Mouse (Mus musculus) CD8-positive naive resting alpha-beta T cell, adult 2 months (primary cell): ENCODE data around the gene Mycbp.
"Not testable (repeated sequence)": the region's sequence is repeated elsewhere in the genome, so short reads cannot be mapped to it uniquely, and the experiment has no call there.

Experiments used
- DNase-seq, 2 experiments: peaks; one replicate each; pipeline ENCODE4 v3.0.0; 2022; ENCODE audit warnings: low read depth in 2 of 2, low spot score in 2 of 2

Gene Mycbp

GRCm38 (mm10) chr4:123939838-123940237 lies 35.2 kb downstream of the Mycbp start:
- peak; percentile 63 to 67 for DNase-seq

- not testable (repeated sequence) for DNase-seq
Measured at GRCm38 (mm10) chr4:123940878-123941277, 36.2 kb downstream of the Mycbp start.

DNA sequence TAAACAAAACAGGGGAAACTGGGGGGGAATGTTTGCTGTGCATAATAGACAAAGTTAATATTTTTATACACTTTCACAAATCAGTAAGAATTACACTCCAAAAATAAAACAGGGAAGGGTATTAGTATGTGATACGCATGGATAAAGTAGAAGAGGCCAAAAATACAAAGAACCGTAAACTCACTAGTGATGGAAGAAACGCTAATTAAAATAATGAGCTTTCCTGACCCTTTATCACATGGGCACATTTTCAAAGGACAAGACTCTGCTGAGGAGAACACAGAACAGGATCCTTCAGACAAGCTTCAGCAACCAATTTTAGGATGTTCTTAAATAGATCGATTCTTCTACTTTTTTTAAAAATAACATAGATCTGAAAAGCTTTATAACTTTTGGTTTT lies 42.1 kb downstream of the Mycbp start:
- no peak for DNase-seq

DNA sequence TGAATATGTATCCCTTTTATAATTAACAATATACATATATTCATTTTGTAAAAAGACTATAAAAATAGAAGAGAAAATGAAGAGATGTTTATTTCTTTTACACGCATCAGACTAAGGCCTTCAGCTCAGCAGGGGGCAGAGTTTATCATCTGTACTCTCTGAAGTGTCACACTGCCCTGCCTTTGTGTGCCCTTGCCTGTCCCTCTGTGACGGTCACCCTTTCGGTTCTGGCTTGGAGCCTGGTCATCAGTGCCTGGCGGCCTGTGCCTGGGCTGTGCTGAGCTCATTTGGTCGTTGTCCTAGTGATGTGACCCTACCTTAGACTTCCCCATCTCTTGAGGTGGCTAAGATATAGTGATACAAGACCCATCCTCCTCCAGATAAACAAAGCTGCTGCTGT lies 42.5 kb downstream of the Mycbp start:
- DNase-seq: no peak

GRCm38 (mm10) chr4:123948901-123949300 lies 44.3 kb downstream of the Mycbp start:
- no peak for DNase-seq

- no peak for DNase-seq
Measured at GRCm38 (mm10) chr4:123949649-123950048, 45.0 kb downstream of the Mycbp start.

DNA sequence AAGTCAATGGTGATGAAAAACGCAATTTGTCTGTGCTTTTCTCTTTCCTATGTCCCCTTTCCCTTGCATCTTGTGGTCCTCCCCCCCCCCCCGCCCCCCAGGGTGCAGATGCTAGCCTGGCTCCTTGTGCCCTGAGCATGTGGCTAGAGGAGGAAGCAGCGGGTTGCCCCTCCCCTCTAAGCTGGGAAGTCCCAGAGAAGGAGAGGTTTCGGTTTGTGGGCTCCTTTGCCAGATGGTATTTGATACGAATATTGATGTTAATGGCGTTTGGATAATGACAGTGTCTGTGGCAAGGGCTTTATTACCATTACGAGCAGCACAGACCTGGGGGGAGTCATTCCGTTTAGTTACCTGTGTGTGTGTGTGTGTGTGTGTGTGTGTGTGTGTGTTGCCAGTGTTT lies 47.4 kb downstream of the Mycbp start:
- DNase-seq: no peak

DNA sequence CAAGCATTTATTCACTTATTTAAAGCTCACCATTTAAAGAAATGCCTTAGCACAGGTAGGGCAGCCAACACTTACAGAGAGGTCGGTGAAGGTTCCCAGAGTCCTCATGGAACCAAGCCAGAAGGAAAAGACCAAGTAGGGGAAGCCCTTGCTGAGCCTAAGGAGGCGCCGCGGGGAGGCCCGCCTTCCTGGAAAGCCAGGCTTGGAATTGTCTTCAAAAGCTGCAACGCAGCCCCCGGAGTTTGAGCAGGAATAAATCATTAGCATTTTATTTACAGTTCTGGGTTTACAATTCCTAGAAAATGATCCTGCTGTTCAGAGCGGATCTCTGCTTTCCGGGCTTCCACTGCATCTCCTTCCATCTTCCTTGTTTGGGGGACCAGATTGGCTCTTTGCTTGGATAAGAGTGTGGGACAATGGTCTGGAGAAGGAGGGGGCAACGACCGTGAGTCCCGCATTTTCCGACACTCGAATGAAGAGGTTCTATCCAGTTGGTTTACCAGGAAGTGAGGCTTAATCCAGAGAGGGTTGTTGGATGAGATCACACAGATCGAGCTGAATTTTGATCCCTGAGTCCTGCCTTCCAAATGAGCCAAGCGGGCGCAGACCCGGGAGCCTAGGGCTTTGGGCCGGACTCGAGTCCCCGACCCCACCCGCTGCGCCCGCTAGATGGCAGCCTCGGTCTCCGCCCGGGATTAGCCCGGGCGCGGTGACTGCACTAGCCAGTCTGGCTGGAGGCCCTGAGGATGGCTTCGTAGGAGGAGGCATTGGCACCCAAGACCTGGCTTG lies 52.3 kb downstream of the Mycbp start:
- peak; percentile 13 to 33 for DNase-seq

DNA sequence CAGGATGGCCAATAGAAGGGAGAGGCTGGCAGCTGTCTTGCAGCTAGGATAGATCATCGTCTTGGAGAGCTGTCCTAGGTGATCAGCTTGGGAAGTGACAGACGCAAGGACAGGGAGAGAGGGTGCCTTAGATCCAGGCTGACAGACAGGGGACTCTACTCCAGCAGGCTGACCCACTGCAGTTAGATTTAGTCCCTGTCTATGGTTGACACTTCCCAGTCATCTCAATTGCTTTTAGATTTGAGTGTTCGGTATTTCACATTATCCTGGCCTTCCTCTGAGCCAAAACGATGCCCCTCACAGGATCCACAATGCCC lies 52.8 kb downstream of the Mycbp start:
- DNase-seq: no peak

DNA sequence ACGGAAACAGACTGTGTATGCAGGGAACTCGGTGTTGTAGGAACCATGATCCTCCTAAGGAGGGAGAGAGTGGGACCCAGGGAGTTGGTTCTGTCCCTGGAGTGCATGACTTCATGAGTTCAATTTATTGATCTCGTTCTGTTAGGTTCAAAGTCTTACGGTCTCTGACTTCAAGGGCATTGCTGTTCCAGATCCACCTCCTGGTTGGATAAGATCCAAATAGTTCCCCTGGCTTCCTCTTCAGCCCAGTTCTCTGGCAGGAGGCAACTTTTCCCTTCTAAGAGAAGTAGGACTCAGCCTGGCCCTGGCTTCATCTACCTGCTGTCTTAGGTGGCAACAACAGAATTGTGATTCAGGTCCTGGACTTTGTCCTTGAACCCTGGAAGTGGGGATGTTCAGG lies 53.3 kb downstream of the Mycbp start:
- no peak for DNase-seq

DNA sequence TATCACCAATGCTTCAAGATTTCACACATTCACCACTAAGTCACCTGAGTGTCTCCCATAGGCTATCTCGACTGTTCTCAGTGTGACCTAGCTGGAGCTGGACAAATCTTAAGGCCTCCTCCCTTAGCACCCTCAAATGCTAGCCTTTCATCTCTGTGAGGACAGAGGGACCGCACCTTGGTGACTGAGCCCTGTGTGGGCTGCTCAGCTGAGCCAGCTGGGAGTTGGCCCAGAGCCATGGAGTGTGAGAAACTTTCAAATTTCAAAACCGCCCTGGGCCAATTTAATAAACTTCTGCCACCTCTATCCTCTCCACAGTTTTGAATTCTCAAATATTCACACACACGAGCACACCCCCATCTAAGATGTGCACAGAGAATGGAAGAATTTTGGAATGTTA lies 56.3 kb downstream of the Mycbp start:
- DNase-seq: no peak
